Mouse (Mus musculus): ENCODE data around the gene Kcnj8. TPM values are rescaled to one million over a fixed set of nuclear protein-coding genes. Genes with fewer than 3 reads are reported as not detected.

Kcnj8 gene
- polyA plus RNA-seq, 2 experiments: 9.7 to 11.3 TPM

DNA sequence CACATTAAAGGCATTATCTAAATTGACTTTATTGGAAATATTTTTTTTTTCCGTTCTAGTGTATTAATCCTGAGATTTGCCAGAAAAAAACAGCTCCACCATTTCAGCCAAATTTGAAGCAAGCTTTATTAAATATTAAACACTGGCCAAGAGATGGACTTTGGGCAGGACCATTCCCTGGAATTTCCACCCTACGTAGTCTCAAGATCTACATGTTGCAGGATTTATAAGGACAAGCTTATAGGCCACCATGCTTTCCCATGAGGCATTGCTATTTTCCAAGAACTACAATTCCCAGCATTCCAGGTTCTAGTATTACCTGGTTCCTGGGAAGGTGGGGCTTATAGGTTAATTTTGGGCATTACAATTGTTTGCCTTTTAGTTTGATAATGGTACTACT, 38.7 kb downstream of the Kcnj8 start:
- 93% methylated on average over 2 of the region's 2 CpGs for WGBS
- no peak overlapping the region for H3K4me2 ChIP-seq (replicated peaks; ENCODE audit: low read depth, low read length, severe bottlenecking)
- H3K27ac ChIP-seq (replicated peaks; ENCODE audit: low read depth, low read length): no peak overlapping the region
- H3K36me3 ChIP-seq (ENCODE audit: control insufficient read depth, insufficient read depth, low read length): no peaks in the 10 kb centered on the region
- H3K4me3 ChIP-seq (replicated peaks; ENCODE audit: low read length): no peak overlapping the region
- H3K4me1 ChIP-seq (ENCODE audit: control insufficient read depth, insufficient read depth, low read length): no peaks in the 10 kb centered on the region
- TF ChIP-seq POLR2A (IDR thresholded peaks at IDR 0.05; ENCODE audit: borderline replicate concordance, extremely low read depth, insufficient read depth, insufficient read length): no peak
- H3K9ac ChIP-seq (ENCODE audit: low read depth, low read length, severe bottlenecking): no peak overlapping the region
- H3K27me3 ChIP-seq (ENCODE audit: control insufficient read depth, insufficient read depth, low read length): no peaks in the 10 kb centered on the region
- DNase-seq (ENCODE audit: low spot score) (no peak), ATAC-seq (ENCODE audit: low FRiP score, low read depth) (no peak)
- no peaks in the 10 kb centered on the region for H3K9me3 ChIP-seq (ENCODE audit: control insufficient read depth, low read length)

DNA sequence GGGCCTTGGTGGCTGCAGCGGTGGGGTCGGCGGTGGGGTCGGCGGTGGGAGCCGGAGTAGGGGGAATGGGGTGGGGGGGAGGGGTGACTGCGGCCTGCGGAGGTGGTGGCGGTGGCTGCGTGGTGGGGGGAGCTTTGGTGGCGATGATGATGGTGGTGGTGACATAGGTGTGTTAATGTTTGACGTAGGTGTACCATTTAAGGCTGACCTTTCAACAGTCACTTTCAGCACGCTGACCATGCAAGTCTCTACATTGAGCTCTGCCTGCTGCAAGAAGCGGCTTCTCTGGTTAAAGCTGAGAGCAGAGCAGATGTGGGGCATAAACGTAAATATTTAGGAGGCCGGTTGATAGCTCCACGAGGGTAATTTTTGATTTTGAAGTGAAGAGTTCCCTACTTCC, 39.3 kb downstream of the Kcnj8 start:
- ATAC-seq (ENCODE audit: low FRiP score, low read depth) (no peak), DNase-seq (ENCODE audit: low spot score) (no peak)
- Histone ChIP-seq H3K9me3 (ENCODE audit: control insufficient read depth, low read length) (no peaks in the 10 kb centered on the region), H3K9ac (ENCODE audit: low read depth, low read length, severe bottlenecking) (no peak overlapping the region), H3K36me3 (ENCODE audit: control insufficient read depth, insufficient read depth, low read length) (no peaks in the 10 kb centered on the region), H3K4me2 (replicated peaks; ENCODE audit: low read depth, low read length, severe bottlenecking) (no peak overlapping the region), H3K4me3 (replicated peaks; ENCODE audit: low read length) (no peak overlapping the region), H3K4me1 (ENCODE audit: control insufficient read depth, insufficient read depth, low read length) (no peaks in the 10 kb centered on the region), H3K27ac (replicated peaks; ENCODE audit: low read depth, low read length) (no peak overlapping the region), H3K27me3 (ENCODE audit: control insufficient read depth, insufficient read depth, low read length) (no peaks in the 10 kb centered on the region)
- TF ChIP-seq POLR2A (IDR thresholded peaks at IDR 0.05; ENCODE audit: borderline replicate concordance, extremely low read depth, insufficient read depth, insufficient read length): no peak
- 92% methylated on average over 17 of the region's 17 CpGs for WGBS

DNA sequence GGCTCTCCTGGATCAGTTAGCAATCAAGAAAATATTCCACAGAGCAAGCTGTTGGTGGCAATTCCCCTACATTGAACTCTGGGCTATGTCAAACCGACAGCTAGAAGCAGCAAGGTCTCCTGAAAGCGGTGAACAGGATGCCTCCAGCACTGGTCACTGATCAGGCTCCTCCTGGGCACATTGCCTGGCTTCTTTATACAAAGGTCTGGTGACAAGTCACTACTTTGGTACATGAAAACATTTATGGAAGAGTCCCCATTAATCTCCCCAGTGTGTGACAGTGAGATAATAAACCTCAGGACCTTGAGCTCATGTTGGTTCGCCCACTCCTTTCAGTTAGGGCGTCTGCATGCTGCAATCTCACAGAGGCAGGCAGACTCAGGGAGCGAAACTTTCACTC, 41.0 kb downstream of the Kcnj8 start:
- no peak for ATAC-seq (ENCODE audit: low FRiP score, low read depth)
- WGBS: 72% methylated on average over 5 of the region's 5 CpGs

DNA sequence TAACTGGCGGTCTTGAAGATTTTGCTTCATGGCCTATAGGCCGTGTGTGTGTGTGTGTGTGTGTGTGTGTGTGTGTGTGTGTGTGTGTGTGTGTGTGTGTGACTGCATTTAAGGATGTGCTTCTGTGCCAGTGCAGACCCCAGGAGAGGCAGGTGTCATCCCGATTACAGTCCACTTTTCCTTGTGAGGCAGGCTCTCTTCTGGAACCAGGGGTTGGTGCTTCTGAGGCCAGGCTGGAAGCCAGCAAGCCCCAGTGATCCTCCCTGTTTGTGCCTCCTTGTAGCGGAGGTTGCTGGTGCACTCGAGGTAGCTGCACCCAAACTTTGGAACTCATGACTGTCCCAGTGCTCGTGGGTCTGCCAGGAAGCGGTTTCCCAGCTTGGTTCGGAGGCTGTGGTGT, 41.7 kb downstream of the Kcnj8 start:
- ATAC-seq (ENCODE audit: low FRiP score, low read depth): no peak
- Histone ChIP-seq H3K9me3 (ENCODE audit: control insufficient read depth, low read length) (no peaks in the 10 kb centered on the region), H3K27me3 (ENCODE audit: control insufficient read depth, insufficient read depth, low read length) (no peaks in the 10 kb centered on the region), H3K4me2 (replicated peaks; ENCODE audit: low read depth, low read length, severe bottlenecking) (no peak overlapping the region), H3K4me3 (replicated peaks; ENCODE audit: low read length) (no peak overlapping the region), H3K4me1 (ENCODE audit: control insufficient read depth, insufficient read depth, low read length) (no peaks in the 10 kb centered on the region), H3K36me3 (ENCODE audit: control insufficient read depth, insufficient read depth, low read length) (no peaks in the 10 kb centered on the region), H3K9ac (ENCODE audit: low read depth, low read length, severe bottlenecking) (no peak overlapping the region), H3K27ac (replicated peaks; ENCODE audit: low read depth, low read length) (no peak overlapping the region)
- WGBS: 88% methylated on average over 8 of the region's 8 CpGs
- no peak for DNase-seq (ENCODE audit: low spot score)
- no peak for TF ChIP-seq POLR2A (IDR thresholded peaks at IDR 0.05; ENCODE audit: borderline replicate concordance, extremely low read depth, insufficient read depth, insufficient read length)

More for the DNA sequence above, 41.0 kb downstream of the Kcnj8 start:
- Histone ChIP-seq H3K36me3 (ENCODE audit: control insufficient read depth, insufficient read depth, low read length) (no peaks in the 10 kb centered on the region), H3K27ac (replicated peaks; ENCODE audit: low read depth, low read length) (no peak overlapping the region), H3K4me3 (replicated peaks; ENCODE audit: low read length) (no peak overlapping the region), H3K4me2 (replicated peaks; ENCODE audit: low read depth, low read length, severe bottlenecking) (no peak overlapping the region), H3K9ac (ENCODE audit: low read depth, low read length, severe bottlenecking) (no peak overlapping the region), H3K27me3 (ENCODE audit: control insufficient read depth, insufficient read depth, low read length) (no peaks in the 10 kb centered on the region), H3K9me3 (ENCODE audit: control insufficient read depth, low read length) (no peaks in the 10 kb centered on the region), H3K4me1 (ENCODE audit: control insufficient read depth, insufficient read depth, low read length) (no peaks in the 10 kb centered on the region)
- DNase-seq (ENCODE audit: low spot score): no peak
- TF ChIP-seq POLR2A (IDR thresholded peaks at IDR 0.05; ENCODE audit: borderline replicate concordance, extremely low read depth, insufficient read depth, insufficient read length): no peak

DNA sequence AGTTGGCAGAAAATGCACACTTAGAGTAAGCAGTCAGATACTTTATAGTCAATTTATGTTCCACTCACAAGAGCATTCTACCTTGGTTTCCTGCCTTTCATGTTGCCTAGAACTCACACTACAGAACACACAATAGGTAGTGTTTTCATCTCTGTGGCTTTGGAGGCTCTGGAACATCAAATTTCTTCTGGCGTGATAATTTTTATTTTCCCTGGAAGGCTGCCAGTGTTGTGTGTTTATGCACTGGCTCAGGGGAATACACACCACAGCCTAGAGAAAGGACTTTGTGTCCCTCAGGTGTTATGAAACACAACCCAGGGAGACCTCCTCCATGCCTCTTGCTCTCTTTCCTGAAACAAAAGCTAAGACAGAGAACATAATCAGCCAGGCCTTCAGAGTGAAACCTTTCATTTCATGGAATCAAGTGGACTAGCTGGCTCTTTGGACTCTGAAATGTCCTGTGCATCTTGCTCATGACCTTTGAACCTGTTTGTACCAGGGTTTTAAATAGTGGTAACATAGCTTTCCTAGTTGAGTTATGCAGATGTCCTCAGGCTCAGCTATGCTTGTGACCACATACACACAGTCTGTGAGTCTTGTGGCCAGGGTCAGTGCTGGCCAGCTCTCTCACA, 43.4 kb downstream of the Kcnj8 start:
- DNase-seq (ENCODE audit: low spot score) (no peak), ATAC-seq (ENCODE audit: low FRiP score, low read depth) (no peak)
- Histone ChIP-seq H3K27ac (replicated peaks; ENCODE audit: low read depth, low read length) (no peak overlapping the region), H3K36me3 (ENCODE audit: control insufficient read depth, insufficient read depth, low read length) (no peaks in the 10 kb centered on the region), H3K9ac (ENCODE audit: low read depth, low read length, severe bottlenecking) (no peak overlapping the region), H3K9me3 (ENCODE audit: control insufficient read depth, low read length) (no peaks in the 10 kb centered on the region), H3K4me1 (ENCODE audit: control insufficient read depth, insufficient read depth, low read length) (no peaks in the 10 kb centered on the region), H3K4me2 (replicated peaks; ENCODE audit: low read depth, low read length, severe bottlenecking) (no peak overlapping the region), H3K27me3 (ENCODE audit: control insufficient read depth, insufficient read depth, low read length) (no peaks in the 10 kb centered on the region), H3K4me3 (replicated peaks; ENCODE audit: low read length) (no peak overlapping the region)
- TF ChIP-seq POLR2A (IDR thresholded peaks at IDR 0.05; ENCODE audit: borderline replicate concordance, extremely low read depth, insufficient read depth, insufficient read length): no peak
- WGBS: 35% methylated on average over 1 of the region's 1 CpGs

Measured in limb, embryonic 14.5 days (tissue).